Mouse (Mus musculus) limb, embryonic 11.5 days (tissue): Measurements from ENCODE around the gene Mrap2. TPM values are rescaled to one million over a fixed set of nuclear protein-coding genes. Genes with fewer than 3 reads are reported as not detected.

Source experiments
- ATAC-seq: fragments of 200-750 bp; cut with Nextera tagmentation; 2 replicates; pipeline ENCODE4 v1.8.0; 2017; ENCODE audit warnings: low read depth; ENCODE audit not compliant: insufficient number of reproducible peaks, low FRiP score, low TSS enrichment
- DNase-seq: peaks from one replicate; pipeline ENCODE4 v3.0.0-alpha.2; 2015; ENCODE audit warnings: low spot score
- H3K27ac ChIP-seq: fragments of 300-500 bp; sonication (generic); replicated peaks from 2 replicates; pipeline ENCODE4 v1.5.1; 2014; ENCODE audit warnings: low read depth, mild to moderate bottlenecking, low read length
- H3K27me3 ChIP-seq: fragments of 300-500 bp; sonication (generic); 2 replicates; pipeline ENCODE4 v1.6.1; 2014; ENCODE audit warnings: mild to moderate bottlenecking, low read length, mixed read lengths; ENCODE audit not compliant: control insufficient read depth, insufficient read depth
- H3K36me3 ChIP-seq: fragments of 300-500 bp; sonication (generic); 2 replicates; pipeline ENCODE4 v1.6.1; 2014; ENCODE audit warnings: mild to moderate bottlenecking, low read length, moderate library complexity, mixed read lengths; ENCODE audit not compliant: control insufficient read depth, insufficient read depth
- H3K4me1 ChIP-seq: fragments of 300-500 bp; sonication (generic); 2 replicates; pipeline ENCODE4 v1.6.1; 2014; ENCODE audit warnings: low read length, mixed read lengths; ENCODE audit not compliant: control insufficient read depth, insufficient read depth
- H3K4me2 ChIP-seq: fragments of 300-500 bp; sonication (generic); 2 replicates; pipeline ENCODE4 v1.6.1; 2014; ENCODE audit warnings: low read depth, mild to moderate bottlenecking, moderate library complexity; ENCODE audit not compliant: severe bottlenecking
- H3K4me3 ChIP-seq: fragments of 300-500 bp; sonication (generic); 2 replicates; pipeline ENCODE4 v1.5.1; 2014; ENCODE audit warnings: low read depth, low read length
- H3K9ac ChIP-seq: fragments of 300-500 bp; sonication (generic); 2 replicates; pipeline ENCODE4 v1.6.1; 2014; ENCODE audit warnings: mild to moderate bottlenecking, low read length
- H3K9me3 ChIP-seq: fragments of 300-500 bp; sonication (generic); 2 replicates; pipeline ENCODE4 v1.6.1; 2016; ENCODE audit warnings: low read length; ENCODE audit not compliant: control insufficient read depth
- WGBS: fragments of 180-500 bp; shearing (Covaris S2); extraction: QIAGEN DNeasy Blood & Tissue Kit; methylation state at CpG from one replicate; pipeline ENCODE4 v1.1.7; 2014; 5-methylcytosine and 5-hydroxymethylcytosine counted together
- polyA plus RNA-seq: library from polyadenylated mRNA; unstranded; fragments of >200 nt; fragmentation: Nextera tagmentation; extraction: Ambion mirVana; gene quantifications from 2 replicates; pipeline ENCODE4 v1.2.1, GENCODE M21; 2014

The Mrap2 gene
- polyA plus RNA-seq, 1 experiment from 2014 or later = 0.15 TPM

GRCm38 (mm10) chr9:87135765-87136558 lies 8.1 kb upstream of the Mrap2 start:
- no peaks in the 10 kb centered on the region for H3K9me3 ChIP-seq
- H3K36me3 ChIP-seq = no peaks in the 10 kb centered on the region
- no peaks in the 10 kb centered on the region for H3K4me1 ChIP-seq
- no peaks in the 10 kb centered on the region for H3K27me3 ChIP-seq
- no peak overlapping the region for H3K4me3 ChIP-seq
- ATAC-seq (no peak), DNase-seq (no peak)
- H3K4me2 ChIP-seq = no peak overlapping the region
- no peak overlapping the region for H3K9ac ChIP-seq
- no peak overlapping the region for H3K27ac ChIP-seq
- 70% methylated on average over 14 of the region's 14 CpGs for WGBS

GRCm38 (mm10) chr9:87143076-87143475 lies 1.0 kb upstream of the Mrap2 start:
- Histone ChIP-seq H3K27me3 (peaks cover 24% of the 10 kb centered on the region), H3K9me3 (no peaks in the 10 kb centered on the region; the same call in 1 of the 2 replicates), H3K4me2 (no peak overlapping the region), H3K4me1 (peaks cover 4% of the 10 kb centered on the region), H3K9ac (no peak overlapping the region), H3K27ac (no peak overlapping the region), H3K36me3 (no peaks in the 10 kb centered on the region), H3K4me3 (no peak overlapping the region)
- ATAC-seq (no peak), DNase-seq (no peak)
- WGBS = 89% methylated on average over 3 of the region's 3 CpGs

- H3K4me1 ChIP-seq = peaks cover 4% of the 10 kb centered on the region
- H3K27ac ChIP-seq = no peak overlapping the region
- H3K9me3 ChIP-seq = no peaks in the 10 kb centered on the region; the same call in 1 of the 2 replicates
- ATAC-seq (peak; percentile 58), DNase-seq (peak; percentile 42)
- peaks cover 24% of the 10 kb centered on the region for H3K27me3 ChIP-seq
- H3K4me3 ChIP-seq = peak overlapping the region; percentile 27
- H3K4me2 ChIP-seq = peak overlapping the region; percentile 48
- H3K36me3 ChIP-seq = no peaks in the 10 kb centered on the region
- WGBS = 3% methylated on average over 19 of the region's 19 CpGs
- no peak overlapping the region for H3K9ac ChIP-seq
These were observed 426 bp downstream of the Mrap2 start for GRCm38 (mm10) chr9:87144532-87144931.

- no peak overlapping the region for H3K27ac ChIP-seq
- ATAC-seq (no peak), DNase-seq (peak; percentile 40)
- H3K36me3 ChIP-seq = no peaks in the 10 kb centered on the region
- WGBS = 3% methylated on average over 15 of the region's 15 CpGs
- peak overlapping the region; percentile 48; the same call in 1 of the 2 replicates for H3K4me2 ChIP-seq
- peaks cover 24% of the 10 kb centered on the region for H3K27me3 ChIP-seq
- H3K9ac ChIP-seq = no peak overlapping the region
- no peaks in the 10 kb centered on the region; the same call in 1 of the 2 replicates for H3K9me3 ChIP-seq
- peaks cover 4% of the 10 kb centered on the region for H3K4me1 ChIP-seq
- peak overlapping the region; percentile 27; the same call in 1 of the 2 replicates for H3K4me3 ChIP-seq
These were observed 1.1 kb downstream of the Mrap2 start for GRCm38 (mm10) chr9:87145180-87145579.

GRCm38 (mm10) chr9:87145671-87146070 lies 1.6 kb downstream of the Mrap2 start:
- Histone ChIP-seq H3K4me1 (peaks cover 4% of the 10 kb centered on the region), H3K4me3 (no peak overlapping the region), H3K9me3 (no peaks in the 10 kb centered on the region; the same call in 1 of the 2 replicates), H3K27me3 (peaks cover 24% of the 10 kb centered on the region), H3K27ac (no peak overlapping the region), H3K4me2 (no peak overlapping the region), H3K36me3 (no peaks in the 10 kb centered on the region), H3K9ac (no peak overlapping the region)
- DNase-seq = no peak
- no peak for ATAC-seq
- WGBS = 28% methylated on average over 11 of the region's 11 CpGs

- no peak overlapping the region for H3K9ac ChIP-seq
- no peak for ATAC-seq
- H3K36me3 ChIP-seq = no peaks in the 10 kb centered on the region
- no peak for DNase-seq
- H3K4me3 ChIP-seq = no peak overlapping the region
- no peak overlapping the region for H3K27ac ChIP-seq
- peaks cover 4% of the 10 kb centered on the region for H3K4me1 ChIP-seq
- H3K4me2 ChIP-seq = no peak overlapping the region
- WGBS = 78% methylated on average over 4 of the region's 4 CpGs
- no peaks in the 10 kb centered on the region; the same call in 1 of the 2 replicates for H3K9me3 ChIP-seq
- peaks cover 24% of the 10 kb centered on the region for H3K27me3 ChIP-seq
These were observed 2.3 kb downstream of the Mrap2 start for GRCm38 (mm10) chr9:87146400-87146799.

- whole genome bisulfite sequencing = 76% methylated on average over 2 of the region's 2 CpGs
- DNase-seq (peak; percentile 31), ATAC-seq (no peak)
- no peak overlapping the region for H3K4me2 ChIP-seq
- H3K4me3 ChIP-seq = no peak overlapping the region
- H3K9me3 ChIP-seq = no peaks in the 10 kb centered on the region; the same call in 1 of the 2 replicates
- H3K9ac ChIP-seq = no peak overlapping the region
- H3K4me1 ChIP-seq = peaks cover 4% of the 10 kb centered on the region
- H3K36me3 ChIP-seq = no peaks in the 10 kb centered on the region
- peaks cover 24% of the 10 kb centered on the region for H3K27me3 ChIP-seq
- H3K27ac ChIP-seq = no peak overlapping the region
These were observed 3.8 kb downstream of the Mrap2 start for GRCm38 (mm10) chr9:87147927-87148326.

- H3K27me3 ChIP-seq = no peaks in the 10 kb centered on the region
- H3K4me3 ChIP-seq = no peak overlapping the region
- ATAC-seq = no peak
- H3K9me3 ChIP-seq = no peaks in the 10 kb centered on the region
- DNase-seq = no peak
- H3K27ac ChIP-seq = no peak overlapping the region
- no peak overlapping the region for H3K9ac ChIP-seq
- no peaks in the 10 kb centered on the region for H3K4me1 ChIP-seq
- WGBS = 94% methylated on average over 1 of the region's 1 CpGs
- H3K4me2 ChIP-seq = no peak overlapping the region
- H3K36me3 ChIP-seq = no peaks in the 10 kb centered on the region
These were observed 8.7 kb downstream of the Mrap2 start for GRCm38 (mm10) chr9:87152641-87153325.
